Mouse (Mus musculus) spleen, adult 10 weeks (tissue): ENCODE measurements around the gene Gpr119. TPM values are rescaled to one million over a fixed set of nuclear protein-coding genes. Genes with fewer than 3 reads are reported as not detected.

Experiments
- polyA plus RNA-seq: library from polyadenylated mRNA; stranded (reverse); fragments of 350-450 nt; fragmentation: Illumina TruSeq; extraction: RNeasy Lipid Tissue Mini Kit (QIAGEN cat#74804); gene quantifications from one replicate; pipeline ENCODE4 v1.2.3, GENCODE M21; 2015; ENCODE audit warnings: low replicate concordance; ENCODE audit not compliant: insufficient read depth

Gene Gpr119
- polyA plus RNA-seq, result not detected

GRCm38 (mm10) chrX:48674171-48674570 lies at the start of gene Gpr119:
Gpr119 (minus strand) TSS chrX:48674478.

GRCm38 (mm10) chrX:48694864-48695371 lies 20.6 kb upstream of the Gpr119 start, which contains the start of gene Rbmx2:
Rbmx2 (plus strand) TSS chrX:48695004.

GRCm38 (mm10) chrX:48623379-48624053 lies 50.8 kb downstream of the Gpr119 start, which contains the start of gene Slc25a14:
Slc25a14 (plus strand) TSS chrX:48623413.

Other genes with a start within 250 kb of the Gpr119 start
- 105 TPM for gene Elf4, start 211.3 kb downstream of the Gpr119 start, polyA plus RNA-seq
- gene Aifm1, start 160.9 kb downstream of the Gpr119 start, polyA plus RNA-seq, result 37.9 TPM
- not detected for gene Rab33a, start 155.2 kb downstream of the Gpr119 start, polyA plus RNA-seq
- 36.9 TPM for gene Zfp280c, start 80.0 kb downstream of the Gpr119 start, polyA plus RNA-seq
- 11.9 TPM for gene Slc25a14, start 51.1 kb downstream of the Gpr119 start, polyA plus RNA-seq
- gene Rbmx2, start 20.5 kb upstream of the Gpr119 start, polyA plus RNA-seq, result 12.8 TPM
- gene Gm595, start 203.2 kb upstream of the Gpr119 start, polyA plus RNA-seq, result not detected